Mouse (Mus musculus) urinary bladder, postnatal 4 days (tissue): ENCODE results near the gene Serpinc1.
"Not testable (repeated sequence)": the region's sequence is repeated elsewhere in the genome, so short reads cannot be mapped to it uniquely, and the experiment has no call there.

Experiments
- DNase-seq, 2 experiments: peaks; one replicate each; pipeline ENCODE4 v3.0.0; 2021 to 2022; ENCODE audit warnings: low spot score in 2 of 2

Gene Serpinc1

GRCm38 (mm10) chr1:160978071-160978735, at the start of gene Serpinc1:
Gene Serpinc1 (plus strand): TSS chr1:160978585.
- DNase-seq, result no peak

- no peak for DNase-seq
These were observed 47.1 kb upstream of the Serpinc1 start for GRCm38 (mm10) chr1:160931320-160931719.

- DNase-seq, result no peak
These were observed 44.4 kb upstream of the Serpinc1 start for GRCm38 (mm10) chr1:160933896-160934482.

DNA sequence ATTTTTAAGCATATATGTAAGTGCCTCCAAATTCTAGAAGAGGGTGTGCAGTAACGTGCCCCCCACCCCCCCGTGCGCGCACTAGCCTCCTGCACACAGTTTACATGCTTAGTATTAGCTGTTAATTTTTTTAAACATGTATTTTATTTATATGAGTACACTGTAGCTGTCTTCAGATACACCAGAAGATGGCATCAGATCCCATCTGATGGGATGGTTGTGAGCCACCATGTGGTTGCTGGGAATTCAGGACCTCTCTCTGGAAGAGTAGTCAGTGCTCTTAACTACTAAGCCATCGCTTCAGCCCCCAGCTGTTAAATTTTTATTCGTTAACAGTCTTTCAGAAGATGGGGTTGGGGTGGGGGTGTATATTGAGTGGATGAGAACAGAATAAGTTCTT, 42.8 kb upstream of the Serpinc1 start:
- no peak for DNase-seq

GRCm38 (mm10) chr1:160963199-160963598, 15.2 kb upstream of the Serpinc1 start:
- no peak for DNase-seq

DNA sequence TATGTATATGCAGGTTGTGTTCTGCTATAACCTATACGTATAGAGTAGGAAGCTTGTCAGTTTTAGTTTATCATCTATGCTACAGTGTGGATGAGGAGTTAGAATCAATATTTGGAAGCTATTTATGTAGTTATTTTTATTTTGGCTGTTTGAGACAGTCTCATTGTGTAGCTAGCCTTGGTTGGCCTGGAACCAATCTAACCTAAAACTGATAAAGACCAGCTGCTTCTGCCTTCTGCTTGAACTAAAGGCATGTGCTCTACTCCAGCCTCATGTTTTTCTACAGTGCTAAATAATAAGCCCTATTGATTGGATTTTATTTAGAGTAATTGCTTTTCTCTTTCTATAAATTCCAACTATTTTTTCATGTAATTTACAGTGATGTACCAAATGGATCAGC, 11.1 kb upstream of the Serpinc1 start:
- DNase-seq, result no peak

GRCm38 (mm10) chr1:160968643-160969042, 9.7 kb upstream of the Serpinc1 start:
- DNase-seq, result no peak

GRCm38 (mm10) chr1:160980021-160980420, 1.6 kb downstream of the Serpinc1 start:
- no peak for DNase-seq

GRCm38 (mm10) chr1:160980537-160981234, 2.3 kb downstream of the Serpinc1 start:
- no peak for DNase-seq

GRCm38 (mm10) chr1:160981337-160981736, 3.0 kb downstream of the Serpinc1 start:
- DNase-seq, result no peak

- DNase-seq, result no peak
These were observed 4.5 kb downstream of the Serpinc1 start for GRCm38 (mm10) chr1:160982887-160983286.

- DNase-seq, result not testable (repeated sequence)
These were observed 6.3 kb downstream of the Serpinc1 start for GRCm38 (mm10) chr1:160984731-160985130.

DNA sequence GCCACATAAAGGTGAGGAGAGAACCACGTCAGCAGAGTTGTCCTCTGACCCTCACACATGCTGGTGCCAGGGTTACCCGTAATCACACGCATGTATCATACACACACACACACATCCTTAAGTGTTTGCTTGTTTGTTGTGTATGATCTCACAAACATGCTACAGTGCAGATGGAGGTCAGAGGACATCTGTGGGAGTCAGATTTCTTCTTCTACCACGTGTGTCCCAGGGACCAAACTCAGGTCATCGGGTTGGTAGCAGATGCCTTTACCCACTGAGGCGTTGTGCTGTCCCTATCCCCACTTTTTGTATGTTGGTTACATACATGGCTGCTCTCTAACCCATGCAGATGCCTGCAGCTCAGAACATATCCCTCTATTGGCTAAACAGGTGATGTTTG, 7.1 kb downstream of the Serpinc1 start:
- no peak for DNase-seq

DNA sequence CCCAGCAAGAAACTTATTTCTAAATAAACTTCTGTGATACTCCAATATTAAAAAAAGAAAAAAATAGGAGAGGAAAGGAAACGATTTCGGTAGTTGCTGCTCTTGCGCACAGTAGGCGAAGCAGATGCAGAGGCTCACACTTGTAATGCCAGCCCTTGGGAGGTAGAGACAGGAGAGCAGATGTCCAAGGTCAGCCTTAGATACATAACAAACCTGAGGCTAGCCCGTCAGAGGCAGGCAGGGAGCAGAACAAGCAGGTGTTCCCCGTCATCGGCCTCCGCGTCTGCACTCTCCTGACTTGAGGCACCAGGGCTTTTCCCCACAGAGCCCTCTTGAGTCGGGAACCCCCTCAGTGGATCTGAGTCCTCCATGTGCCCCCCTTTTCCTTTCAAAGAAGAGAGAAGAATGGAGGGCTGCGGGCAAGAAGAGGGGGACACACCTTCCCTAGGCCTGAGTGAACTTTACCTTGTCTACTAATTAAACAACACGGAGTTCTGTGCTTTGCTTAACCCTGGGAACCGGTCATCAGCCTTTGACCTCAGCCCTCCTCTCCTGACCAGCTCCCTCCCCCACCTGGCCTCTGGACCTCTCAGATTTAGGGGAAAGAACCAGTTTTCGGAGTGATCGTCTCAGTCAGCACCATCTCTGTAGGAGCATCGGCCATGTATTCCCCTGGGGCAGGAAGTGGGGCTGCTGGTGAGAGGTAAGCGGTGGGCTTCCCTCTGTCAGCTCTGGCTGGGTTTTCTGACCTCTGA, 8.7 kb downstream of the Serpinc1 start:
- DNase-seq, result no peak

GRCm38 (mm10) chr1:160989395-160989794, 11.0 kb downstream of the Serpinc1 start:
- DNase-seq, result no peak

DNA sequence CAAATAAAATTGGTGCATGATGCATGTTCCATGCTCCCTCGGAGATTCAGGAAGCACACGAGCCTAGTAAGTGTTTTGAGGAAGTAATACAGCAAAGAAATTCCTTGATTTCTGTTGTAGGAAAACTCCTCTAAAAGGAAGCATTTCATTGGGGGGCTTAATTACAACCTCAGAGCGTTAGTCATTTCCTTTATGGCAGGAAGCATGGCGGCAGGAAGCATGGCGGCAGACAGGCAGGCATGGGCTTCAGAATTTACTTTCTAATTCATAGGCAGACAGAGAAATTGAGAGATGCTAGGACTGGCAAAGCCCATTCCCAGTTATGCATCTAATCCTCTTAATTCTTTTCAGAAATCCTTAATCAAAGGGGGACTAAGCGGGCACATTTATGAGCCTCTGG, 15.5 kb downstream of the Serpinc1 start:
- no peak for DNase-seq

DNA sequence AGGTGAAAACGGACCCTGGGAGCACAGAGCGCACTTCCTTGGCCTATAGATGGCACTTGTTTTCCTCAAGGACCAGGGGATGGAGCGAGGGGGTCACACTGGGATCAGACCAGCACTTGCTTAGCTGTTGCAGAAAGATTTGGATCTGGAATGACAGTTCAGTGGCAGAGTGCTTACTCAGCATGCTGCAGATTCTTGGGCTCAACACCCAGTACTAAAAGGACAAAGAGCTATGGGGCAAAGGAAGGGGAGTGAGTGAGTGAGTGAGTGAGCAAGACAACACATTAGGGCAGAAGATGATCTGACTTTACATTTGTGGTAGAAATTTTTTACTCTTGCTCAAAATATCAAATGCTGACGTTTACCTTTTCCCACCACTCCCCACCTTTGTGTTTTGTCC, 26.6 kb downstream of the Serpinc1 start:
- DNase-seq, result no peak

DNA sequence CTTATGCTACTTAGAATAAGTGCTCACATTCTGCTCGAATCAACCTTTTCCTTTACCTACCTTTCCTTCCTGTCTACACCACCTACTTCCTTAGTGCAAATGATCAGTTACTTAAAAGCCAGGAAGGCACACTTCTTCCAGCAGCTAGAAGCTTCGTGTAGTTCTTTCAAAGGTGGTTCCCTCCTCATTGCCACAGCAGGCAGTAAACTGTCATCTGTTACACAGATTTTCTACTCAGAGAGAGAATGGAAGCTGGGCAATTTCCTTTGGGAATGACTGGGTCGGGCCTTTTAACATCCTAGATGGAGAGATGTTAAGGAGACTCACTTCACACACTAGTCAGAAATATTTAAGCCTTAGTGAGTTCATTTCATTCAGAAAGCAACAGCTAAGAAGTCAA, 27.1 kb downstream of the Serpinc1 start:
- no peak for DNase-seq

DNA sequence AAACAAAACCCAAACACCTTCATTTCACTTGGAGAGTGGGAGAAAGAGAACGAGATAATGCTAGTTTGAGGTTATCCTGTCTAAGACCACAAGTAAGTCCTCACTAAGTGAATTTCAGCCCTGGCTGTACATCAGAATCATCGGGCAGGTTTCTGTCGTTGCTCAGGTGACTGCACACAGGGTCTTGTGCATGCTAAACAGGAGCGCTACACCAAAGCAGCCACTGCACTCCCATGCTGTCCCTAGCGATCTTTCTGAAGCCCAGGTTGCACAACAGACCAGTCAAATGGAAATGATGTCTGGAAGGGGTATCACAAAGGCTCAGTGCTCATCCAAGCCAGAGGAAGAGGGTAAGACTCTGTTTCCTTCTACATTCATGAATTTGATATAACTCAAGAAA, 28.1 kb downstream of the Serpinc1 start:
- DNase-seq, result no peak

DNA sequence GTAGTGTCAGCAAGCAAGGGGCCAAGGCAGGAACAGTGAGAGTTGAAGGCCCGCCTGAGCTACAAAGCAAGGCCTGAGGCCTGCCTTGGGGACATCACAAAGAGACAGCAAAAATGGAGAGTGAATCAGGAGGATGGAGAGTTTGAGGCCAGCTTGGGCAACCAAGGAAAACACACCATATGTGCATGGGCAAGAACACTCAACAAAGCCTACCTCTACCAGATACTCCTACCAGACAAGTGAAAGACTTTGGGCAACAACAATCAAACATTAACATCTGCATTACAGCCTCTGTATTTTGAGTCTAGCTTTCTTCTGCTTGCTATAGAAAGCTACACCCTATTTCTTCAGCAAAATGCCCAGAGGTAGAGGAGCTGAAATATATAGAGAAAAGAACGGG, 29.7 kb downstream of the Serpinc1 start:
- DNase-seq, result no peak

DNA sequence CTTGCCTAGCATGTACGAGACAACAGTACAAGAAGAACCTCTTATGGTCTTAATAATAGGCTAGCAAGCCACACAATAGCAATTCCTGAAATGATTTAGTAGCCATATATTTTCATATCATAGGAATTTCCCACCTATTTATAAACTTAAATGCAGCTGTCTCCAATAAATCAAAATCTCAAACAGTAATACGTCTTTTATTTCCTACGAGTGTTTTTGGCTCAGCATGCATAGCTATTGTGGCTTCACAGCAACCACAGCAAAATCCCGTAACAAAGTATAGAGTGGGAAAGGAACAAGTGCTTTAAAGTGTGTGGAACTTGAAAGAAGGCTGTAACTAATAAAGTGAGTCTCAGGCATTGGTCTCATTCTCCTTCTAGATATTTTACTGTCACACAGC, 32.1 kb downstream of the Serpinc1 start:
- no peak for DNase-seq

- no peak for DNase-seq
These were observed 38.0 kb downstream of the Serpinc1 start for GRCm38 (mm10) chr1:161016378-161016777.
